Mouse (Mus musculus) forebrain, embryonic 11.5 days (tissue): ENCODE measurements at regions not wholly inside any gene's neighbourhood (a gene's known extent, or its start where the extent isn't known, plus 50 kb on each side); places are given as distances from the start of the nearest gene placed in this dataset.

Experiments used
- ATAC-seq: fragments of 200-750 bp; cut with Nextera tagmentation; replicated peaks from 2 replicates; pipeline ENCODE4 v1.8.0; 2017; ENCODE audit warnings: moderate TSS enrichment; ENCODE audit not compliant: low FRiP score
- DNase-seq: peaks from one replicate; pipeline ENCODE4 v3.0.0-alpha.2; 2017; ENCODE audit warnings: low spot score
- H3K27ac ChIP-seq: fragments of 300-500 bp; sonication (generic); 2 replicates; pipeline ENCODE4 v1.5.1; 2014; ENCODE audit warnings: low read depth, low read length
- H3K27me3 ChIP-seq: fragments of 300-500 bp; sonication (generic); 2 replicates; pipeline ENCODE4 v1.6.1; 2014; ENCODE audit warnings: mild to moderate bottlenecking, low read length, mixed read lengths; ENCODE audit not compliant: control insufficient read depth, insufficient read depth
- H3K36me3 ChIP-seq: fragments of 300-500 bp; sonication (generic); 2 replicates; pipeline ENCODE4 v1.6.1; 2014; ENCODE audit warnings: mild to moderate bottlenecking, low read length, moderate library complexity, mixed read lengths; ENCODE audit not compliant: control insufficient read depth, insufficient read depth
- H3K4me1 ChIP-seq: fragments of 300-500 bp; sonication (generic); replicated peaks from 2 replicates; pipeline ENCODE4 v1.6.1; 2014; ENCODE audit warnings: low read length, mixed read lengths; ENCODE audit not compliant: control insufficient read depth, insufficient read depth
- H3K4me2 ChIP-seq: fragments of 300-500 bp; sonication (generic); 2 replicates; pipeline ENCODE4 v1.6.1; 2014; ENCODE audit warnings: low read depth, mild to moderate bottlenecking, low read length, moderate library complexity, mixed read lengths; ENCODE audit not compliant: severe bottlenecking
- H3K4me3 ChIP-seq: fragments of 300-500 bp; sonication (generic); 2 replicates; pipeline ENCODE4 v1.5.1; 2014; ENCODE audit warnings: low read depth, low read length
- H3K9ac ChIP-seq: fragments of 300-500 bp; sonication (generic); 2 replicates; pipeline ENCODE4 v1.6.1; 2014; ENCODE audit warnings: low read length
- H3K9me3 ChIP-seq: fragments of 300-500 bp; sonication (generic); 2 replicates; pipeline ENCODE4 v1.6.1; 2016; ENCODE audit warnings: low read length, mixed read lengths; ENCODE audit not compliant: control insufficient read depth
- WGBS: fragments of 180-500 bp; shearing (Covaris S2); extraction: QIAGEN DNeasy Blood & Tissue Kit; methylation state at CpG from one replicate; pipeline ENCODE4 v1.1.7; 2014; 5-methylcytosine and 5-hydroxymethylcytosine counted together

DNA sequence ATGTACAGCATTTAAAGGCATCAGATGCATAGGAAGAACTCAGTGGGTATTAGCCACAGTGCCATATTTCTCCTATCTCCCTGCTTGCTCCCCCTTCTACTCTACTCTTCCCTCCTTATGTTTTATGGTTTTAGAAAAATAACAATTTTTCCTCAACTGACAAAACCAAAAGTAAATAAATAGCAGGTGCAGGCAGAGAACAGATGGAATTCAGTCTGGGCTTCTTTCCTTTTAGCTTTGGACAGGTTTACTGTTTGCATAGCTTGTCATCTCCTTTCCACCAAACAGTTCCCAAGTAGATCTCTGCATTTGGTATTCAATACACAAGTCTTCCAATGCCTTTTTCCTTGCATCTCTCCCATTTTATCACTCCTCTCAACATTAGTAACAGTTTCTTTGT, 152.5 kb upstream of the Astn2 start:
- no peaks in the 10 kb centered on the region for H3K36me3 ChIP-seq
- H3K9ac ChIP-seq: no peak overlapping the region
- H3K4me1 ChIP-seq: no peaks in the 10 kb centered on the region
- ATAC-seq: no peak
- no peak overlapping the region for H3K4me3 ChIP-seq
- DNase-seq: no peak
- no peaks in the 10 kb centered on the region for H3K9me3 ChIP-seq
- no peaks in the 10 kb centered on the region for H3K27me3 ChIP-seq
- no peak overlapping the region for H3K27ac ChIP-seq
- no peak overlapping the region for H3K4me2 ChIP-seq

DNA sequence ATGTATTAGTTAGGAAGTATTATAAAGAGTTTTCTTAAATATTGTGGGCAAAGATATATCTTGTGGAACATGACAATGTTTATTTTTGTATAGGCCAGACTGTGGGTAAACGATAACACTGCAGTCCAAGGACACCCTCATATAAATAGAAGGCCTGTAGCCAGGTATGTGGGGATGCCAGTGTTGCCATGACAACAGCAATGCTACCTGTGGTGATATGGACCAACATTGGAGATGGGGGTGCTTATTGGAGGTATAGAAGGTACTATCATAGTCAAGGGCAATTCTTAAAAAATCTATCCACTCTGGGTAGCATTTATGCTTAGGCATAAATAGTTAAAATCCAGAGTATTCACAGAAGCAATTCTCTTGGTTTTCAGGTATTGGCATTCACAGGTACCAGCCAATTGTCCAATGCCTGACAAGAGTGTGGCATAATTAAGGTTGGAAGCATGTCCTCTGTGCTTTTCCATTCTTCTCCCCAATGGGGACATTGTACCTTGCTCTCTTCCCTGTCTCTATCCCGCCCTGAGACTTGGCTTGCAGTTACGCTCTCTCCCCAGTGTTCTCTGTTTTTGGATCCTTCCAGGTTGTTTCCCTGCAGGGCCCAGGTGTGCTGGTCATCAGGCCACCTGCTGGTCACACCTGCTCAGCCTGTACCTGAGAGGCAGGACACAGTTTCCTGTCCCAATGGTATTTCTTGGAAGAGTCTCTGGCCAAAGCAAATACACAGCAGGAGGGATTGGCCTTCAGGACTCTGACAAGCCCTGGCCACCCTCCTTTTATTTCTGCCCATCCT, 146.1 kb upstream of the Astn2 start:
- H3K27ac ChIP-seq: no peak overlapping the region
- no peaks in the 10 kb centered on the region for H3K36me3 ChIP-seq
- DNase-seq (no peak), ATAC-seq (no peak)
- no peaks in the 10 kb centered on the region for H3K27me3 ChIP-seq
- no peaks in the 10 kb centered on the region for H3K9me3 ChIP-seq
- no peak overlapping the region for H3K9ac ChIP-seq
- no peak overlapping the region for H3K4me3 ChIP-seq
- WGBS: 80% methylated on average over 3 of the region's 3 CpGs
- no peak overlapping the region for H3K4me2 ChIP-seq
- H3K4me1 ChIP-seq: no peaks in the 10 kb centered on the region

DNA sequence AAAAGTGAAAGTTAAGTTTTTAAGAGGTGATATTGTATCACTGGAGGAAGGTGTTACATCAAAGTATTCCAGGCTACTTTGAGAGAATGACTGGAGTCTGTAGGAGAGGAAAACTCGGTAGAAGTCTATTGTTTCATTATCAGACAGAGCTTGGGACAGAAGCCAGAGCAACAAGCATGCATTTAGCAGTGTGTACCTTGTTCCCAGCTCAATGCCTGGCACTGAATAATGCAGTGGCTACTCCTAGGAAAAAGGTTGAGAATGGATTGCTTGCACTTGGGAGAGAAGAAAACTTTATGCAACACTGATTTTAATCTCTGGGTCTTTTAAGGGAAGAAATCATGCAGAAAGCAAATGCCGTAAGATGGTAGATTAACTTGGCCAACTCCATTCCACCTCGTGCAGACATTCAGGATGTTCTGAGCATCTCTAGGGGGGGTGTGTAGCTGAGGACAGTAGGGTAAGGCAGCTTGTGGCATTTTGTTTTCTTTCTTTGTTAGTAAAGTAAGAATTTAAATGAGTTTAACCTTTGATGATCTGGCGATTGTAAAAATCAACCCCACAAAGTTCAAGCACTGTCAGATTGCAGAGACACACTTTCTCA, 138.5 kb upstream of the Astn2 start:
- DNase-seq (no peak), ATAC-seq (no peak; the same call in 1 of the 2 replicates)
- H3K4me3 ChIP-seq: no peak overlapping the region
- 39% methylated on average over 4 of the region's 4 CpGs for whole genome bisulfite sequencing
- no peak overlapping the region for H3K27ac ChIP-seq
- H3K4me2 ChIP-seq: no peak overlapping the region
- no peaks in the 10 kb centered on the region for H3K36me3 ChIP-seq
- no peaks in the 10 kb centered on the region for H3K9me3 ChIP-seq
- no peaks in the 10 kb centered on the region for H3K4me1 ChIP-seq
- no peaks in the 10 kb centered on the region for H3K27me3 ChIP-seq
- H3K9ac ChIP-seq: no peak overlapping the region

DNA sequence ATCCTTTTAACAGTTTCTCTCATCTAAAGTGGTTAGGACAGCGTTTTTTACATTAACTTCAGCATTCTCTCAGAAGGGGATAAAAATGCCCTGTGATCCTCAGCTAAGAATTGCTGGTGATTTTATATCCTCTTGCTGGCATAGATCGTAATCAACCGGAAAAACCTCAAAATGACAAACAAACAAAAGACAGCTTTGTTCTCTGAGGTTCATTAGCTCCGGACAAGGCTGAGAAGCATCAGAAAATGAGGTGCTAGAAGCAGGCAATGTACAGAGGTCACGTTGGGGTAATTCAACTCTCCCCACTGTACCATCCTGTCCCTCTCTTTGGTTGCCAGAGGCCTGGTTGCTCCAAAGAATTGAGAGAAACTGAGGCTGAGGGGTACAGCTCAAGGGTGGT, 120.0 kb upstream of the Astn2 start:
- Histone ChIP-seq H3K9ac (no peak overlapping the region), H3K36me3 (no peaks in the 10 kb centered on the region)
- ATAC-seq: no peak

DNA sequence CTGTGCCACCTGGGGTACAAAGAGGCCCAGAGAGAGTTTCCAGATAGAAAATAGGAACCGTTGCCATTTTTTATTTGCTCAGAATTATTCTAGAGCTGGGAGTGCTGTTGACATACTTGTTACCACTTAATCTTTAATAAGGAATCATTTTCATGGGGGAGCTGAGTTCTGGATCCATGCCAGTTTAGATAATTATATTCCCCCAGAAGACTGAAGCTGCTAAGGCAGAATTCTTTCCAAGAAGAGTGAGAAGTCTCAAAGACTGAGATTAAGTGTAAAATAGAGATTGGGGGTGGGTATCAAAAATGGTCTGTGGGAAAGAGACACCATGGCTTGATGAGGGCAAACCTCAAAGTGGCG, 119.5 kb upstream of the Astn2 start:
- 79% methylated on average over 2 of the region's 2 CpGs for WGBS

More for the DNA sequence above, 120.0 kb upstream of the Astn2 start:
- H3K9me3 ChIP-seq: no peaks in the 10 kb centered on the region
- H3K4me3 ChIP-seq: no peak overlapping the region
- H3K27ac ChIP-seq: no peak overlapping the region
- no peak overlapping the region for H3K4me2 ChIP-seq
- no peaks in the 10 kb centered on the region for H3K4me1 ChIP-seq
- no peaks in the 10 kb centered on the region for H3K27me3 ChIP-seq
- no peak for DNase-seq
- 60% methylated on average over 5 of the region's 5 CpGs for WGBS

DNA sequence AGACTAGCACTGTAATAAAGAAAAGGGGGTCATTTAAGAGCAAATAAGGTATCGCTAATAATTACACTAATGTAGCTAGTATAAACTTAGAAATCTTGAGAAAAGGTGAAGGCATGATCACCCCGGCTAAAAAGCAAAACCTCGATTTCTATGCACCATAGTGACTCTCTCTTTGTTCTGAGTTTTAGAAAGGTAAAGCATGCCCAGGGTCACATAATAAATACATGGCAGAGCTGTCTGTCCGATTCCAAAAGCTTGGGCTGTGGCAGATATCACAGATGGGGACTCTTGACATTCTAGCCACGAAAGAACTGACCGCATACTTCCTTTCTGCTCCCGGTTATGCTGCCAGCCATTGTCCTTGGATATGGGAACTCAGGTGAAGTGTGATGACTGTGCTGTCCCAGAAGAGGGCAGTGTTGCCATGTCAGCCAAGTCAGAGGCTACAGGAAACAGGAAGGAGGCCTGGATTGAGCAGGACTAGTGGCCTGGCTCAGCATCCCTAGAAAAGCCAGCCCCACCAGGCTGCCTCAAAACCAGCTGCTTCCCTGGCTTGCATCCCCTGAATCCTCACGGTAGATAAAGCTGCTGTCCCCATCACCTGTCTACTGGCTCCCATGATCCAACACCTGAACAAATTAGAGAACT, 119.0 kb upstream of the Astn2 start:
- 39% methylated on average over 8 of the region's 8 CpGs for WGBS
- ATAC-seq (peak; percentile 89), DNase-seq (peak; percentile 80)
- Histone ChIP-seq H3K9me3 (no peaks in the 10 kb centered on the region), H3K4me1 (no peaks in the 10 kb centered on the region), H3K36me3 (no peaks in the 10 kb centered on the region), H3K27ac (no peak overlapping the region), H3K27me3 (no peaks in the 10 kb centered on the region), H3K9ac (no peak overlapping the region), H3K4me2 (no peak overlapping the region), H3K4me3 (no peak overlapping the region)

More for the DNA sequence above, 119.5 kb upstream of the Astn2 start:
- H3K4me1 ChIP-seq: no peaks in the 10 kb centered on the region
- no peak overlapping the region for H3K9ac ChIP-seq
- no peak overlapping the region for H3K27ac ChIP-seq
- H3K36me3 ChIP-seq: no peaks in the 10 kb centered on the region
- no peak overlapping the region for H3K4me3 ChIP-seq
- ATAC-seq (no peak), DNase-seq (no peak)
- H3K4me2 ChIP-seq: no peak overlapping the region
- H3K27me3 ChIP-seq: no peaks in the 10 kb centered on the region
- no peaks in the 10 kb centered on the region for H3K9me3 ChIP-seq

DNA sequence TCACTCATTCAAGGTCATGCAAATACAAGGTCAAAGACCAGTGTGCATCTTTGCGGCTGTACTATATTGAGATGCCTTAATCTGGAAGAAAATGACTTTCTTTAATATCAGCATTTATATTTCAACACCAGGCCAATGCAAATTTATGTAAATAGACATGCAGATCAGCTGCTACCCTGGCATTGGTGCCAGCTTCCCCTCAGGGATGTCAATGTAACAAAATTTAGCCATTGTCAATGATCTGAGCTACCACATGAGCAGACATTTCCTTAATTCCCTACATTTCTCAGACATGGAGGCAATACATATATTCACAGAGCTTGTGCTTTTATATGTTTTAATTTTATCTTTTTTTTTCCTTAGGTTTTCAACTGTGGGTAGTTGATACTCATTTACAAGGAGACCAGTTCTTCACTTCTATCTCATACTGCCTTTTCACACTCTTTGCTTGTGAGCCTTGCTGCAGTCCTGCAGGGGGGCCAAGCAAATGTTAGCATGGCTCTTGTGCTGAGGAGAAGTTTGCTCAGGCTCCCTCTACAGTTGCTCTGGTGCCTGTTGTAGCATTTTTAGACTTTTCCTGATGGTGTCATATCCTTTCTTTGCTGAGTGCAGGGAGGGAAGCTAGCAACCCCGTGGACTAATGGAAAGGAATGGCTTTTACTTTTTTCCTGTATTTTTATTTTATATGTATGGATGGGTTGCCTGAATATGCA, 117.8 kb upstream of the Astn2 start:
- no peak overlapping the region for H3K4me3 ChIP-seq
- H3K9ac ChIP-seq: no peak overlapping the region
- ATAC-seq (no peak), DNase-seq (no peak)
- 81% methylated on average over 2 of the region's 2 CpGs for WGBS
- no peak overlapping the region for H3K4me2 ChIP-seq
- H3K27ac ChIP-seq: no peak overlapping the region
- no peaks in the 10 kb centered on the region for H3K27me3 ChIP-seq
- H3K4me1 ChIP-seq: no peaks in the 10 kb centered on the region
- H3K9me3 ChIP-seq: no peaks in the 10 kb centered on the region
- no peaks in the 10 kb centered on the region for H3K36me3 ChIP-seq

DNA sequence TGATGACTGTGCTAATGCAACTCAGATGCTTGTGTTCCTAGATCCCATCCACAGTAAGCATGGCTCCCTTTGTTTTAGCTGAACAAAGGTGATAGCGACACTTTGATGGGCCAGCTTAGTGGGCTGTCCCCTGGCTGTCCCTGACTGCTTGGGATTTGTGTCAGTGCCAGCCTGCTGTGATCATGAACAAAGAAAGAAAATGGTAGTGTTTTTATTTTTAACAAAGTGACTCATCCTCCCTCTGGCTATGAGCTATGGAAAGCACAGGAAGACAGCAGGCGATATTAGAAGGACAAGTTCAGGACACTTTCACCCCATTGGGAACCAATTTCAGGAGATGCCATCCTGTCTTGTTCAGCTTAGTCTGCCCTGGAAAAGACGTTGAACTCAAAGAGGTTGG, 116.4 kb upstream of the Astn2 start:
- H3K4me3 ChIP-seq: no peak overlapping the region
- H3K4me1 ChIP-seq: no peaks in the 10 kb centered on the region
- DNase-seq (no peak), ATAC-seq (no peak)
- no peaks in the 10 kb centered on the region for H3K27me3 ChIP-seq
- H3K27ac ChIP-seq: no peak overlapping the region
- 70% methylated on average over 3 of the region's 3 CpGs for WGBS
- no peaks in the 10 kb centered on the region for H3K9me3 ChIP-seq
- H3K4me2 ChIP-seq: no peak overlapping the region
- H3K36me3 ChIP-seq: no peaks in the 10 kb centered on the region
- H3K9ac ChIP-seq: no peak overlapping the region
